Comparison of ENCODE assay signal across 21 mouse cellular contexts in genomic region chr8:121074108-121074847, GRCm38 (mm10). TPM values are rescaled to one million over a fixed set of nuclear protein-coding genes. Genes with fewer than 3 reads are reported as not detected.
DNase-seq lines count a peak whose midpoint lies in the region; ATAC-seq and TF ChIP-seq lines count a peak whose summit lies in the region.
"Had no signal": no experiment of that assay in that cellular context is flagged by ENCODE, and none has a peak within 500 bp of the region (broad histone marks: within the 10 kb centered on the region; RNA-seq: fewer than 3 reads in every experiment).

No protein-coding gene starts in this region.

- H3K4me2 ChIP-seq in lung, embryonic 16.5 days (ENCODE audit: low read depth, low read length) = peak overlapping the region; percentile 53
- no peak overlapping the region; the same call in 1 of the 2 replicates for H3K4me2 ChIP-seq in embryonic facial prominence, embryonic 15.5 days (replicated peaks)
- peak overlapping the region; percentile 55 for H3K4me2 ChIP-seq in stomach, embryonic 15.5 days
- H3K4me2 ChIP-seq: forebrain, embryonic 15.5 days; liver, embryonic 15.5 days had no signal

- no peaks in the 10 kb centered on the region for H3K36me3 ChIP-seq in heart, embryonic 10.5 days
- H3K36me3 ChIP-seq in lung, embryonic 16.5 days (ENCODE audit: control insufficient read depth, insufficient read depth, low read length) = no peaks in the 10 kb centered on the region
- H3K36me3 ChIP-seq in embryonic facial prominence, embryonic 15.5 days = no peaks in the 10 kb centered on the region
- H3K36me3 ChIP-seq in stomach, embryonic 15.5 days = no peaks in the 10 kb centered on the region
- H3K36me3 ChIP-seq in heart, adult 2 months (ENCODE audit: control insufficient read depth, insufficient read depth, low read length) = no peaks in the 10 kb centered on the region
- H3K36me3 ChIP-seq: forebrain, embryonic 15.5 days; liver, embryonic 15.5 days had no signal

- no peak for TF ChIP-seq EP300 in heart, adult 2 months (IDR thresholded peaks at IDR 0.05; ENCODE audit: insufficient read depth, low read depth, low read length)

- whole genome bisulfite sequencing in heart, embryonic 10.5 days = 2% methylated on average over 15 of the region's 15 CpGs
- 26% methylated on average over 15 of the region's 15 CpGs for WGBS in lung, embryonic 16.5 days
- 4% methylated on average over 15 of the region's 15 CpGs for WGBS in embryonic facial prominence, embryonic 15.5 days
- WGBS in stomach, embryonic 15.5 days = 7% methylated on average over 15 of the region's 15 CpGs
- 11% methylated on average over 15 of the region's 15 CpGs for WGBS in heart, adult 2 months

- H3K27ac ChIP-seq in heart, embryonic 10.5 days = peak overlapping the region; percentile 31; the same call in 1 of the 2 replicates
- H3K27ac ChIP-seq in lung, embryonic 16.5 days (ENCODE audit: low read length) = peak overlapping the region; percentile 33; the same call in 1 of the 2 replicates
- H3K27ac ChIP-seq in embryonic facial prominence, embryonic 15.5 days (replicated peaks) = no peak overlapping the region
- H3K27ac ChIP-seq in stomach, embryonic 15.5 days = peak overlapping the region; percentile 75
- no peak overlapping the region for H3K27ac ChIP-seq in heart, adult 2 months
- H3K27ac ChIP-seq: forebrain, embryonic 15.5 days; kidney, postnatal 0 days; liver, embryonic 15.5 days had no signal

- no peak for TF ChIP-seq POLR2A in heart, adult 2 months (IDR thresholded peaks at IDR 0.05; ENCODE audit: insufficient read depth, low read depth, low read length)

- TF ChIP-seq CTCF in heart, adult 2 months (IDR thresholded peaks at IDR 0.05) = no peak

- no peaks in the 10 kb centered on the region for H3K9me3 ChIP-seq in heart, embryonic 10.5 days
- no peaks in the 10 kb centered on the region for H3K9me3 ChIP-seq in lung, embryonic 16.5 days (ENCODE audit: control insufficient read depth, low read length)
- H3K9me3 ChIP-seq in embryonic facial prominence, embryonic 15.5 days (replicated peaks) = no peaks in the 10 kb centered on the region
- H3K9me3 ChIP-seq in stomach, embryonic 15.5 days = no peaks in the 10 kb centered on the region
- H3K9me3 ChIP-seq: forebrain, embryonic 15.5 days; liver, embryonic 15.5 days had no signal

- no peak for ATAC-seq in lung, embryonic 16.5 days (ENCODE audit: low read depth)
- ATAC-seq in embryonic facial prominence, embryonic 15.5 days (ENCODE audit: insufficient number of reproducible peaks, low FRiP score, low TSS enrichment, low read depth) = no peak
- no peak for ATAC-seq in stomach, embryonic 15.5 days (ENCODE audit: insufficient read depth, low FRiP score, low read depth)
- ATAC-seq in erythroblast, adult 5-6 weeks (replicated peaks; ENCODE audit: low FRiP score, poor library complexity, severe bottlenecking) = no peak
- ATAC-seq: forebrain, embryonic 15.5 days had no signal

- H3K79me2 ChIP-seq in heart, adult 2 months (replicated peaks; ENCODE audit: control insufficient read depth, insufficient read depth, low read length) = no peaks in the 10 kb centered on the region

- intact Hi-C loops in heart, postnatal 25 days (cut with DNase I) = no loop called here
- intact Hi-C loops in heart, adult 2 months (cut with DNase I) = no loop called here

- H3K4me3 ChIP-seq in heart, embryonic 10.5 days = peak overlapping the region; percentile 47
- peak overlapping the region; percentile 40 for H3K4me3 ChIP-seq in lung, embryonic 16.5 days (ENCODE audit: low read length)
- 0 out of 2 replicates have a peak overlapping the region, but pooled peaks have one; percentile 22 for H3K4me3 ChIP-seq in embryonic facial prominence, embryonic 15.5 days (replicated peaks)
- peak overlapping the region; percentile 31 for H3K4me3 ChIP-seq in stomach, embryonic 15.5 days (replicated peaks)
- no peak overlapping the region for H3K4me3 ChIP-seq in heart, adult 2 months
- H3K4me3 ChIP-seq: forebrain, embryonic 15.5 days; liver, embryonic 15.5 days had no signal

- DNase-seq in heart, embryonic 10.5 days (ENCODE audit: low spot score) = no peak
- DNase-seq in heart, postnatal 25 days (ENCODE audit: low spot score) = no peak
- no peak for DNase-seq in lung, postnatal 36 days
- no peak for DNase-seq in heart, adult 2 months
- DNase-seq: adrenal gland, postnatal 36 days; heart, postnatal 14 days; layer of hippocampus, adult 9-11 months; left cerebral cortex, postnatal 4 days; right cerebral cortex, adult 18-20 months; thymus, postnatal 4 days had no signal

- peak overlapping the region; percentile 57 for H3K9ac ChIP-seq in lung, embryonic 16.5 days (ENCODE audit: low read length)
- H3K9ac ChIP-seq in embryonic facial prominence, embryonic 15.5 days = no peak overlapping the region
- H3K9ac ChIP-seq in stomach, embryonic 15.5 days = peak overlapping the region; percentile 31; the same call in 1 of the 2 replicates
- no peak overlapping the region for H3K9ac ChIP-seq in heart, adult 2 months (ENCODE audit: low read depth, low read length)
- H3K9ac ChIP-seq: forebrain, embryonic 15.5 days; liver, embryonic 15.5 days had no signal

- peaks cover 41% of the 10 kb centered on the region for H3K4me1 ChIP-seq in heart, embryonic 10.5 days
- H3K4me1 ChIP-seq in lung, embryonic 16.5 days (replicated peaks; ENCODE audit: control insufficient read depth, insufficient read depth, low read length) = peaks cover 19% of the 10 kb centered on the region
- peaks cover 21% of the 10 kb centered on the region for H3K4me1 ChIP-seq in embryonic facial prominence, embryonic 15.5 days
- H3K4me1 ChIP-seq in stomach, embryonic 15.5 days = peaks cover 20% of the 10 kb centered on the region
- no peaks in the 10 kb centered on the region for H3K4me1 ChIP-seq in heart, adult 2 months (ENCODE audit: control insufficient read depth, insufficient read depth, low read length)

- peaks cover 99% of the 10 kb centered on the region for H3K27me3 ChIP-seq in heart, embryonic 10.5 days (ENCODE audit: insufficient read depth, poor library complexity, severe bottlenecking)
- H3K27me3 ChIP-seq in lung, embryonic 16.5 days (ENCODE audit: control insufficient read depth, insufficient read depth, low read depth, low read length) = peaks cover 32% of the 10 kb centered on the region
- peaks cover 97% of the 10 kb centered on the region for H3K27me3 ChIP-seq in embryonic facial prominence, embryonic 15.5 days
- peaks cover 41% of the 10 kb centered on the region for H3K27me3 ChIP-seq in stomach, embryonic 15.5 days (replicated peaks)
- H3K27me3 ChIP-seq in heart, adult 2 months (ENCODE audit: control insufficient read depth, insufficient read depth, low read length) = peaks cover 37% of the 10 kb centered on the region

RNA-seq across cellular contexts. Expression of gene Foxf1, which starts 9.9 kb away (rescaled TPM):
- polyA plus RNA-seq in heart, embryonic 10.5 days (2016; fragmentation: Nextera tagmentation; extraction: Ambion mirVana) = 3.1 and 41.3 TPM in 2 replicates
- under 1 TPM in 1 of 2 experiments, not detected in 1; 0.20 TPM for total RNA-seq in heart, postnatal 25 days (2021)
- polyA plus RNA-seq in lung, embryonic 16.5 days (2015; fragmentation: Nextera tagmentation; extraction: Ambion mirVana) = 126 and 138 TPM in 2 replicates
- polyA plus RNA-seq in embryonic facial prominence, embryonic 15.5 days (2015; fragmentation: Nextera tagmentation; extraction: Ambion mirVana) = 9.9 and 10.1 TPM in 2 replicates
- 131 and 136 TPM in 2 replicates for polyA plus RNA-seq in stomach, embryonic 15.5 days (2015; fragmentation: Nextera tagmentation; extraction: Ambion mirVana)
- total RNA-seq in heart, adult 2 months (2021) = under 1 TPM; 0.13 to 0.43 TPM
- polyA plus RNA-seq in heart, adult 2 months (2012; rRNA removed) = 0.44 and 1.2 TPM in 2 replicates
- not detected in 2 replicates for total RNA-seq in erythroblast, adult 5-6 weeks (2015; ENCODE audit: low replicate concordance)
- not detected in 2 replicates for total RNA-seq in erythroblast, adult 5-6 weeks (2017; ENCODE audit: low replicate concordance)
- total RNA-seq: granulocyte monocyte progenitor cell, adult 5-6 weeks; megakaryocyte-erythroid progenitor cell, adult 5-6 weeks had no signal

RNA-seq across cellular contexts. Expression of gene Mthfsd, which starts 33.9 kb away (rescaled TPM):
- polyA plus RNA-seq in heart, embryonic 10.5 days (2016; fragmentation: Nextera tagmentation; extraction: Ambion mirVana) = 57.0 and 58.7 TPM in 2 replicates
- total RNA-seq in heart, postnatal 25 days (2021) = 10 to 100 TPM; 13.2 to 14.2 TPM
- polyA plus RNA-seq in lung, embryonic 16.5 days (2015; fragmentation: Nextera tagmentation; extraction: Ambion mirVana) = 50.6 and 59.2 TPM in 2 replicates
- polyA plus RNA-seq in embryonic facial prominence, embryonic 15.5 days (2015; fragmentation: Nextera tagmentation; extraction: Ambion mirVana) = 58.2 and 61.3 TPM in 2 replicates
- 53.9 and 56.3 TPM in 2 replicates for polyA plus RNA-seq in stomach, embryonic 15.5 days (2015; fragmentation: Nextera tagmentation; extraction: Ambion mirVana)
- 10 to 100 TPM; 12.8 to 13.5 TPM for total RNA-seq in heart, adult 2 months (2021)
- polyA plus RNA-seq in heart, adult 2 months (2012; rRNA removed) = 26.4 and 27.7 TPM in 2 replicates
- total RNA-seq in erythroblast, adult 5-6 weeks (2015; ENCODE audit: low replicate concordance) = 1.5 and 3.5 TPM in 2 replicates
- total RNA-seq in erythroblast, adult 5-6 weeks (2017; ENCODE audit: low replicate concordance) = 2.2 and 21.7 TPM in 2 replicates

RNA-seq across cellular contexts. Expression of gene Foxc2, which starts 41.7 kb away (rescaled TPM):
- 12.4 and 14.8 TPM in 2 replicates for polyA plus RNA-seq in heart, embryonic 10.5 days (2016; fragmentation: Nextera tagmentation; extraction: Ambion mirVana)
- total RNA-seq in heart, postnatal 25 days (2021) = 1 to 10 TPM; 2.0 to 2.2 TPM
- 0.58 and 0.62 TPM in 2 replicates for polyA plus RNA-seq in lung, embryonic 16.5 days (2015; fragmentation: Nextera tagmentation; extraction: Ambion mirVana)
- 2.3 and 5.6 TPM in 2 replicates for polyA plus RNA-seq in embryonic facial prominence, embryonic 15.5 days (2015; fragmentation: Nextera tagmentation; extraction: Ambion mirVana)
- 0.77 and 0.90 TPM in 2 replicates for polyA plus RNA-seq in stomach, embryonic 15.5 days (2015; fragmentation: Nextera tagmentation; extraction: Ambion mirVana)
- 1 to 10 TPM; 2.0 to 2.2 TPM for total RNA-seq in heart, adult 2 months (2021)
- polyA plus RNA-seq in heart, adult 2 months (2012; rRNA removed) = 0.97 and 2.0 TPM in 2 replicates
- total RNA-seq in erythroblast, adult 5-6 weeks (2015; ENCODE audit: low replicate concordance) = not detected in 2 replicates
- not detected in 2 replicates for total RNA-seq in erythroblast, adult 5-6 weeks (2017; ENCODE audit: low replicate concordance)
- total RNA-seq: granulocyte monocyte progenitor cell, adult 5-6 weeks; megakaryocyte-erythroid progenitor cell, adult 5-6 weeks had no signal
- polyA plus RNA-seq: liver, embryonic 15.5 days had no signal

RNA-seq across cellular contexts. Expression of gene Foxl1, which starts 53.5 kb away (rescaled TPM):
- polyA plus RNA-seq in heart, embryonic 10.5 days (2016; fragmentation: Nextera tagmentation; extraction: Ambion mirVana) = 0.53 and 2.0 TPM in 2 replicates
- under 1 TPM in 1 of 2 experiments, not detected in 1; 0.16 TPM for total RNA-seq in heart, postnatal 25 days (2021)
- 3.1 and 3.3 TPM in 2 replicates for polyA plus RNA-seq in lung, embryonic 16.5 days (2015; fragmentation: Nextera tagmentation; extraction: Ambion mirVana)
- polyA plus RNA-seq in embryonic facial prominence, embryonic 15.5 days (2015; fragmentation: Nextera tagmentation; extraction: Ambion mirVana) = 0.25 and 0.31 TPM in 2 replicates
- polyA plus RNA-seq in stomach, embryonic 15.5 days (2015; fragmentation: Nextera tagmentation; extraction: Ambion mirVana) = 7.2 and 9.4 TPM in 2 replicates
- under 1 TPM; 0.07 to 0.08 TPM for total RNA-seq in heart, adult 2 months (2021)
- polyA plus RNA-seq in heart, adult 2 months (2012; rRNA removed) = 0.08 and 0.09 TPM in 2 replicates
- not detected in 2 replicates for total RNA-seq in erythroblast, adult 5-6 weeks (2015; ENCODE audit: low replicate concordance)
- total RNA-seq in erythroblast, adult 5-6 weeks (2017; ENCODE audit: low replicate concordance) = not detected in 2 replicates
- total RNA-seq: gastrocnemius, adult 18-20 months; granulocyte monocyte progenitor cell, adult 5-6 weeks; megakaryocyte-erythroid progenitor cell, adult 5-6 weeks had no signal
- polyA plus RNA-seq: spleen, adult 2 months had no signal

Comparison
In these comparisons a context has a peak if more than half of its experiments do, and no peak if none do; other contexts are left out.
1. H3K27ac ChIP-seq: peak in heart, embryonic 10.5 days (single experiment), lung, embryonic 16.5 days (single experiment) and stomach, embryonic 15.5 days (single experiment); none in embryonic facial prominence, embryonic 15.5 days (single experiment) and heart, adult 2 months (single experiment).
2. H3K9ac ChIP-seq: peak in lung, embryonic 16.5 days (single experiment) and stomach, embryonic 15.5 days (single experiment); none in embryonic facial prominence, embryonic 15.5 days (single experiment) and heart, adult 2 months (single experiment).